Mouse (Mus musculus) liver, embryonic 14.5 days (tissue): ENCODE measurements at regions not wholly inside any gene's neighbourhood (a gene's known extent, or its start where the extent isn't known, plus 50 kb on each side); places are given as distances from the start of the nearest gene placed in this dataset.

Experiments
- ATAC-seq: fragments of 200-750 bp; cut with Nextera tagmentation; 2 replicates; pipeline ENCODE4 v1.8.0; 2017; ENCODE audit warnings: moderate number of reproducible peaks, mild to moderate bottlenecking, moderate library complexity; ENCODE audit not compliant: insufficient read depth
- DNase-seq, 3 experiments: peaks; one replicate each; pipeline ENCODE4 v3.0.0-alpha.2; 2012 to 2013; ENCODE audit warnings: low read depth in 3 of 3, low spot score in 3 of 3
- H3K27ac ChIP-seq: fragments of 300-500 bp; sonication (generic); 2 replicates; pipeline ENCODE4 v1.5.1; 2014; ENCODE audit warnings: moderate library complexity, mild to moderate bottlenecking, control low read depth, inconsistent platforms
- H3K27me3 ChIP-seq: fragments of 300-500 bp; sonication (generic); 2 replicates; pipeline ENCODE4 v1.6.1; 2014; ENCODE audit warnings: mild to moderate bottlenecking, low read length, moderate library complexity; ENCODE audit not compliant: control insufficient read depth, insufficient read depth
- H3K36me3 ChIP-seq: fragments of 300-500 bp; sonication (generic); replicated peaks from 2 replicates; pipeline ENCODE4 v1.6.1; 2014; ENCODE audit warnings: low read depth; ENCODE audit not compliant: control insufficient read depth, insufficient read depth
- H3K4me1 ChIP-seq, 2 experiments: fragments of 200-500 bp in 1 of 2; fragments of 300-500 bp in 1 of 2; sonication (generic) in 1 of 2; replicated peaks; 2 replicates each; pipeline ENCODE4 v1.6.1; 2012 to 2014; ENCODE audit warnings: antibody characterized with exemption in 1 of 2, inconsistent platforms in 1 of 2, low read length in 1 of 2; ENCODE audit not compliant: control insufficient read depth in 2 of 2, insufficient read depth in 2 of 2
- H3K4me2 ChIP-seq: fragments of 300-500 bp; sonication (generic); 2 replicates; pipeline ENCODE4 v1.6.1; 2014; ENCODE audit warnings: low read depth, mild to moderate bottlenecking, control low read depth, moderate library complexity
- H3K4me3 ChIP-seq, 2 experiments: fragments of 200-500 bp in 1 of 2; fragments of 300-500 bp in 1 of 2; sonication (generic) in 1 of 2; 2 replicates each; pipeline ENCODE4 v1.5.1; 2012 to 2014; ENCODE audit warnings: low read depth in 2 of 2, low read length in 2 of 2, mild to moderate bottlenecking in 2 of 2, control low read depth in 1 of 2, inconsistent platforms in 1 of 2, moderate library complexity in 1 of 2; ENCODE audit not compliant: insufficient read depth in 1 of 2
- H3K9ac ChIP-seq: fragments of 300-500 bp; sonication (generic); replicated peaks from 2 replicates; pipeline ENCODE4 v1.6.1; 2014; ENCODE audit warnings: mild to moderate bottlenecking, control low read depth, moderate library complexity
- H3K9me3 ChIP-seq: fragments of 300-500 bp; sonication (generic); 2 replicates; pipeline ENCODE4 v1.6.1; 2016; ENCODE audit warnings: low read length, mixed read lengths; ENCODE audit not compliant: control insufficient read depth
- CTCF ChIP-seq: IDR thresholded peaks from 2 replicates; pipeline ENCODE4 v1.5.1; 2016; ENCODE audit warnings: antibody characterized with exemption, low read depth, control low read depth
- EP300 ChIP-seq: IDR thresholded peaks from 2 replicates; pipeline ENCODE4 v1.6.1; 2016; ENCODE audit warnings: antibody characterized with exemption, low read depth
- WGBS: fragments of 180-500 bp; shearing (Covaris S2); extraction: QIAGEN DNeasy Blood & Tissue Kit; methylation state at CpG from one replicate; pipeline ENCODE4 v1.1.7; 2014; ENCODE audit not compliant: insufficient replicate concordance; 5-methylcytosine and 5-hydroxymethylcytosine counted together

DNA sequence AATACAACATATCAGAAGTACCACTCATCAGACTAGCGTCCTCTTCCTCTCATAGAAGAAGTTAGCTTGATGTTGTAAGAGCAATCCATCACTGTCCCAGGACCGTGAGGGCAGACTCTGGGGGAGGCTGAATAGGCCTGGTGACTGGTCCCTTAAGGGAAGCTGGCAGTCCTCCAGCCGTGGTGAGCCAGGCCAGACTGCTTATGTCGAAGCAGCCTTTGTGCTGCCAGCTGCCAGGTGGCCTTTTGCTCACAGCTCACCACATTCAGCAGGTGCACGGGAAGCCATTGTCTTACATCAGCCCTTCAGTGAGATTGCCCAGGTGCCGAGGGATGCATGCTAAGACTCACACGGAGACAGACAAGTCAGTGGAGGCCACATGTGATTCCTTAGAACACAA, 302.8 kb downstream of the Eipr1 start:
- no peaks in the 10 kb centered on the region for H3K36me3 ChIP-seq
- TF ChIP-seq EP300 (no peak), CTCF (no peak)
- WGBS: 35% methylated on average over 7 of the region's 7 CpGs
- no peaks in the 10 kb centered on the region for H3K9me3 ChIP-seq
- no peaks in the 10 kb centered on the region for H3K27me3 ChIP-seq
- H3K4me3 ChIP-seq: no peak overlapping the region
- no peaks in the 10 kb centered on the region for H3K4me1 ChIP-seq
- no peak overlapping the region for H3K27ac ChIP-seq
- no peak overlapping the region for H3K4me2 ChIP-seq
- ATAC-seq (no peak), DNase-seq (no peak)
- H3K9ac ChIP-seq: no peak overlapping the region

DNA sequence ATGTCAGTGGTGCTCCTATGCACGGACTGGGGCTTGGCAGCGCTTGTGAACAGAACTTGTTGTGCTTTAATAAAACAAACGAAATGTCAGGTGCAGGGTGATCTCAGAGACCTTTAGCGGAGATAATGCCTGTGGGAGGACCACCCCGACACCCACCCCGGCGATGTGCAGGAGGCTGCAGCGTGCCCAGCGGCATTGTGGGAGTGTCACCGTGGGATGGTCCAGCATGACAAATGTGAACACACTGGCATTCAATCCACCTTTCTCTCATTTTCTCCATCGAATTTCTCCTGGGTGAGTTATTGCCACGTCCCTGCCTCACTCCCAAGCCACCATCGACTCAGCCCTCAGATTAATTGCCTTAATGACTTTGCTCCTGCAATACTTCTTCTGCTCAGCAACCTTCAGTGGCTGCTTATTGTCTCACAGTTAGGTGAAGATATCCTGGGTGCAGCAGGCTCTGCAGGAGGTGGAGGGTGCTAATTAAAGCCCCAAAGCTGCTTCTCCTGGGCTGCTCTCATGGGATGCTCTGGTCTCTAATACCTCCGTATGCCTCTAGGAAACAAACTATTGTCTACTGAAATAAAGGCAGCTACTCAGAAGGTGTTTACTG, 310.5 kb downstream of the Eipr1 start:
- H3K4me2 ChIP-seq: no peak overlapping the region
- ATAC-seq (no peak), DNase-seq (no peak)
- no peak overlapping the region for H3K27ac ChIP-seq
- 55% methylated on average over 14 of the region's 14 CpGs for WGBS
- no peaks in the 10 kb centered on the region for H3K4me1 ChIP-seq
- no peaks in the 10 kb centered on the region for H3K9me3 ChIP-seq
- no peaks in the 10 kb centered on the region for H3K27me3 ChIP-seq
- no peak overlapping the region for H3K9ac ChIP-seq
- H3K4me3 ChIP-seq: no peak overlapping the region
- TF ChIP-seq EP300: no peak
- no peak for TF ChIP-seq CTCF
- no peaks in the 10 kb centered on the region for H3K36me3 ChIP-seq

GRCm38 (mm10) chr12:29062801-29063200, 311.2 kb downstream of the Eipr1 start:
- DNase-seq (no peak), ATAC-seq (no peak)
- Histone ChIP-seq H3K27me3 (no peaks in the 10 kb centered on the region), H3K9me3 (no peaks in the 10 kb centered on the region), H3K4me3 (no peak overlapping the region), H3K36me3 (no peaks in the 10 kb centered on the region), H3K27ac (no peak overlapping the region), H3K4me1 (no peaks in the 10 kb centered on the region), H3K4me2 (no peak overlapping the region), H3K9ac (no peak overlapping the region)
- TF ChIP-seq EP300 (no peak), CTCF (no peak)
- WGBS: 62% methylated on average over 3 of the region's 3 CpGs

DNA sequence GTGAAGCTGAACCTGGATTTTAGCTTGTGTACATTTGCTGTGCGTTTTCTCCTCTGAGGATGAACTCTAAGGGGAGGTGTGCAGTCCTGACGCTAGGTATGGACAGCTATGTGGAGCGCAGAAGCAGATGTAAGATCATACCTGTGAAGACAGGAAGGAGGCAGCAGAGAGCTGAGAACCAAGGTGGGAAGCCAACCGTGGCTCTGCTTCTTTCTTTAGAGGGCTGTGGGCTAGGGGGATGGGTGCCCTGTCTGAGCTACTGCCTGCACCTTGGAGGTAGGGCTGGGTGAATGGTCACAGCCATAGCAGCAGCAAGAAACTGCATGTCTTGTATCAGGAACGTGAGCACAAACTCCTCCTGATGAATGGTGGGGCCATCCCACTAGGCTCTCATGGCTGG, 316.6 kb downstream of the Eipr1 start:
- 32% methylated on average over 5 of the region's 5 CpGs for whole genome bisulfite sequencing
- H3K4me1 ChIP-seq: no peaks in the 10 kb centered on the region
- H3K27ac ChIP-seq: no peak overlapping the region
- ATAC-seq (no peak), DNase-seq (no peak)
- H3K36me3 ChIP-seq: no peaks in the 10 kb centered on the region
- TF ChIP-seq CTCF (peak; percentile 12; the same call in 1 of the 2 replicates), EP300 (no peak)
- no peaks in the 10 kb centered on the region for H3K9me3 ChIP-seq
- H3K27me3 ChIP-seq: no peaks in the 10 kb centered on the region
- H3K4me3 ChIP-seq: no peak overlapping the region
- no peak overlapping the region for H3K9ac ChIP-seq
- H3K4me2 ChIP-seq: no peak overlapping the region

GRCm38 (mm10) chr12:29075096-29075852, 323.7 kb downstream of the Eipr1 start:
- no peaks in the 10 kb centered on the region for H3K4me1 ChIP-seq
- WGBS: 52% methylated on average over 10 of the region's 10 CpGs
- no peaks in the 10 kb centered on the region for H3K27me3 ChIP-seq
- ATAC-seq (no peak), DNase-seq (no peak)
- no peak for TF ChIP-seq EP300
- TF ChIP-seq CTCF: no peak
- H3K27ac ChIP-seq: no peak overlapping the region
- H3K4me3 ChIP-seq: no peak overlapping the region
- H3K9ac ChIP-seq: no peak overlapping the region
- no peaks in the 10 kb centered on the region for H3K9me3 ChIP-seq
- H3K4me2 ChIP-seq: no peak overlapping the region
- H3K36me3 ChIP-seq: no peaks in the 10 kb centered on the region
